Mouse (Mus musculus): ENCODE data around the gene Sit1. TPM values are rescaled to one million over a fixed set of nuclear protein-coding genes. Genes with fewer than 3 reads are reported as not detected.

The Sit1 gene
- polyA plus RNA-seq, 1 experiment from 2014 or later = not detected

GRCm38 (mm10) chr4:43480985-43481384 lies 2.5 kb downstream of the Sit1 start:
- H3K36me3 ChIP-seq = no peaks in the 10 kb centered on the region
- WGBS = 92% methylated on average over 5 of the region's 5 CpGs
- no peak for ATAC-seq (ENCODE audit: low FRiP score)

GRCm38 (mm10) chr4:43478906-43479832 lies 4.4 kb downstream of the Sit1 start:
- Histone ChIP-seq H3K9me3 (no peaks in the 10 kb centered on the region), H3K27me3 (0 out of 2 replicates have a peak, but pooled peaks cover 5% of the 10 kb centered on the region), H3K27ac (no peak overlapping the region), H3K36me3 (no peaks in the 10 kb centered on the region), H3K4me2 (no peak overlapping the region), H3K4me1 (replicated peaks) (peaks cover 4% of the 10 kb centered on the region; the same call in 1 of the 2 replicates), H3K4me3 (no peak overlapping the region), H3K9ac (no peak overlapping the region; the same call in 1 of the 2 replicates)
- WGBS = 47% methylated on average over 24 of the region's 24 CpGs
- ATAC-seq (ENCODE audit: low FRiP score) = no peak

More at GRCm38 (mm10) chr4:43480985-43481384, 2.5 kb downstream of the Sit1 start:
- Histone ChIP-seq H3K4me3 (no peak overlapping the region), H3K27me3 (0 out of 2 replicates have a peak, but pooled peaks cover 5% of the 10 kb centered on the region), H3K27ac (no peak overlapping the region), H3K4me2 (no peak overlapping the region), H3K4me1 (replicated peaks) (peaks cover 4% of the 10 kb centered on the region; the same call in 1 of the 2 replicates), H3K9ac (no peak overlapping the region), H3K9me3 (no peaks in the 10 kb centered on the region)

GRCm38 (mm10) chr4:43478534-43478858 lies 5.0 kb downstream of the Sit1 start:
- Histone ChIP-seq H3K9me3 (no peaks in the 10 kb centered on the region), H3K27me3 (0 out of 2 replicates have a peak, but pooled peaks cover 4% of the 10 kb centered on the region), H3K4me1 (replicated peaks) (peaks cover 4% of the 10 kb centered on the region; the same call in 1 of the 2 replicates), H3K27ac (no peak overlapping the region), H3K36me3 (no peaks in the 10 kb centered on the region), H3K9ac (peak overlapping the region; percentile 63), H3K4me3 (peak overlapping the region; percentile 34), H3K4me2 (peak overlapping the region; percentile 47)
- peak; percentile 54 for ATAC-seq (ENCODE audit: low FRiP score)
- 57% methylated on average over 8 of the region's 8 CpGs for WGBS

GRCm38 (mm10) chr4:43477857-43478533 lies 5.5 kb downstream of the Sit1 start:
- H3K4me3 ChIP-seq = peak overlapping the region; percentile 34
- no peaks in the 10 kb centered on the region for H3K36me3 ChIP-seq
- no peak overlapping the region for H3K27ac ChIP-seq
- H3K9ac ChIP-seq = peak overlapping the region; percentile 63
- peak overlapping the region; percentile 47 for H3K4me2 ChIP-seq
- H3K9me3 ChIP-seq = no peaks in the 10 kb centered on the region
- H3K4me1 ChIP-seq (replicated peaks) = peaks cover 4% of the 10 kb centered on the region; the same call in 1 of the 2 replicates
- peak; percentile 92 for ATAC-seq (ENCODE audit: low FRiP score)
- WGBS = 18% methylated on average over 11 of the region's 11 CpGs
- H3K27me3 ChIP-seq = no peaks in the 10 kb centered on the region

GRCm38 (mm10) chr4:43476604-43477003 lies 6.9 kb downstream of the Sit1 start:
- Histone ChIP-seq H3K4me2 (no peak overlapping the region), H3K9ac (no peak overlapping the region), H3K27me3 (no peaks in the 10 kb centered on the region), H3K27ac (no peak overlapping the region), H3K9me3 (no peaks in the 10 kb centered on the region), H3K4me1 (replicated peaks) (peaks cover 4% of the 10 kb centered on the region; the same call in 1 of the 2 replicates), H3K4me3 (no peak overlapping the region), H3K36me3 (no peaks in the 10 kb centered on the region)
- 90% methylated on average over 6 of the region's 6 CpGs for WGBS
- ATAC-seq (ENCODE audit: low FRiP score) = no peak

- Histone ChIP-seq H3K9me3 (no peaks in the 10 kb centered on the region), H3K4me2 (no peak overlapping the region), H3K4me1 (replicated peaks) (peaks cover 4% of the 10 kb centered on the region; the same call in 1 of the 2 replicates), H3K27me3 (no peaks in the 10 kb centered on the region), H3K4me3 (no peak overlapping the region), H3K36me3 (no peaks in the 10 kb centered on the region), H3K9ac (no peak overlapping the region), H3K27ac (no peak overlapping the region)
- WGBS = 79% methylated on average over 1 of the region's 1 CpGs
- ATAC-seq (ENCODE audit: low FRiP score) = no peak
Observed at GRCm38 (mm10) chr4:43473636-43474035, 9.9 kb downstream of the Sit1 start.

- 93% methylated on average over 10 of the region's 10 CpGs for WGBS
- no peak overlapping the region for H3K4me3 ChIP-seq
- H3K36me3 ChIP-seq = no peaks in the 10 kb centered on the region
- ATAC-seq (ENCODE audit: low FRiP score) = no peak
- H3K4me1 ChIP-seq (replicated peaks) = no peaks in the 10 kb centered on the region
- H3K9me3 ChIP-seq = no peaks in the 10 kb centered on the region
- H3K27ac ChIP-seq = no peak overlapping the region
- no peak overlapping the region for H3K9ac ChIP-seq
- no peak overlapping the region for H3K4me2 ChIP-seq
- H3K27me3 ChIP-seq = no peaks in the 10 kb centered on the region
Observed at GRCm38 (mm10) chr4:43470301-43470700, 13.2 kb downstream of the Sit1 start.

- Histone ChIP-seq H3K27ac (no peak overlapping the region), H3K4me3 (no peak overlapping the region), H3K9me3 (no peaks in the 10 kb centered on the region), H3K27me3 (no peaks in the 10 kb centered on the region), H3K9ac (no peak overlapping the region), H3K4me1 (replicated peaks) (no peaks in the 10 kb centered on the region), H3K4me2 (no peak overlapping the region), H3K36me3 (no peaks in the 10 kb centered on the region)
- no peak for ATAC-seq (ENCODE audit: low FRiP score)
- WGBS = 90% methylated on average over 7 of the region's 7 CpGs
Observed at GRCm38 (mm10) chr4:43466872-43467271, 16.7 kb downstream of the Sit1 start.

GRCm38 (mm10) chr4:43465935-43466334 lies 17.6 kb downstream of the Sit1 start:
- Histone ChIP-seq H3K27me3 (no peaks in the 10 kb centered on the region), H3K4me2 (no peak overlapping the region), H3K9me3 (no peaks in the 10 kb centered on the region), H3K9ac (no peak overlapping the region), H3K4me1 (replicated peaks) (0 out of 2 replicates have a peak, but pooled peaks cover 1% of the 10 kb centered on the region), H3K27ac (no peak overlapping the region), H3K4me3 (no peak overlapping the region), H3K36me3 (no peaks in the 10 kb centered on the region)
- 86% methylated on average over 6 of the region's 6 CpGs for WGBS
- ATAC-seq (ENCODE audit: low FRiP score) = no peak

GRCm38 (mm10) chr4:43463102-43463501 lies 20.4 kb downstream of the Sit1 start:
- Histone ChIP-seq H3K27me3 (no peaks in the 10 kb centered on the region), H3K27ac (no peak overlapping the region), H3K4me3 (no peak overlapping the region), H3K9me3 (no peaks in the 10 kb centered on the region), H3K4me1 (replicated peaks) (0 out of 2 replicates have a peak, but pooled peaks cover 3% of the 10 kb centered on the region), H3K9ac (no peak overlapping the region), H3K36me3 (no peaks in the 10 kb centered on the region), H3K4me2 (no peak overlapping the region)
- no peak for ATAC-seq (ENCODE audit: low FRiP score)
- 93% methylated on average over 5 of the region's 5 CpGs for WGBS

- Histone ChIP-seq H3K4me2 (no peak overlapping the region), H3K27me3 (peaks cover 35% of the 10 kb centered on the region), H3K4me3 (no peak overlapping the region), H3K27ac (no peak overlapping the region), H3K9ac (no peak overlapping the region), H3K9me3 (no peaks in the 10 kb centered on the region), H3K4me1 (replicated peaks) (peaks cover 28% of the 10 kb centered on the region), H3K36me3 (no peaks in the 10 kb centered on the region)
- WGBS = 20% methylated on average over 8 of the region's 8 CpGs
- ATAC-seq (ENCODE audit: low FRiP score) = no peak
Observed at GRCm38 (mm10) chr4:43457124-43457523, 26.4 kb downstream of the Sit1 start.

- peaks cover 28% of the 10 kb centered on the region for H3K4me1 ChIP-seq (replicated peaks)
- H3K27ac ChIP-seq = no peak overlapping the region
- no peak for ATAC-seq (ENCODE audit: low FRiP score)
- no peak overlapping the region for H3K4me2 ChIP-seq
- H3K9ac ChIP-seq = no peak overlapping the region
- H3K27me3 ChIP-seq = peaks cover 37% of the 10 kb centered on the region
- no peaks in the 10 kb centered on the region for H3K36me3 ChIP-seq
- H3K4me3 ChIP-seq = no peak overlapping the region
- H3K9me3 ChIP-seq = no peaks in the 10 kb centered on the region
- 30% methylated on average over 4 of the region's 4 CpGs for WGBS
Observed at GRCm38 (mm10) chr4:43456470-43456869, 27.1 kb downstream of the Sit1 start.
